Mouse (Mus musculus): ENCODE data around the gene Il31ra.

DNA sequence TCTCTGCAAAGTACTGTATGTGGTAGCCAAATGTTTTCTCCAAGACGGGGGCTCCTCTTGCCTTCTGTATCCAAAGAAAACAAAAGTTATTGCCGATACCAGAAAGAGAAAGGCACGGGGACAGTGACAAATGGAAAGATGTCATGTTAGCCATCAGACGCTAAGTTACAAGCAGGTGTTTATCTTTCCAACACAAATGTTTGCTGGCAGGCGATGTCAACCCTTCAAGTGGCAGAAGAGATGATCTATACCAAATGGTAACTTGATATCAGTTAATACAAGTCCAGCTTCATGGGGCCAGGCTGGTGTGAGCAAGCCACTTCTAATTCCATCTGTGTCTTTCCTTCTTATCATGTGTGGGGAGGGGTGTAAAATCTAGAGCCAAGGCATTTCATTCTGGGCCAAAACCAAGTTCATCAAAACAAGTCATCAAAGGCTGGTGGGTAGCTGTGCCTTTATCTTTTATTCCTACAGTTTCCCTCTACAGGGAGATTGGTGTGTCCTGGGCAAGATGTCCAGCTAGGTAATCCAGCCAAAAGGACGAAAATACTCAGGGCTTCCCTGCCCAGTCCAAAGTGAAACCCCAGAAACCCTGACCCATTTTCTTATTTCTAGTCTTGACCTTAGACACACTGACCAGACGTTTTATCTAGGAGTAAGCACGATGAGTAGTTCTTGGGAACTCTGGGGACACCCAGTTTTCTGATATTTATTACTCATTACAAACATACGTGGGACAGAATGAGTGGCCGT, 52.8 kb downstream of the Il31ra start:
- TF ChIP-seq EP300 (IDR thresholded peaks at IDR 0.05; ENCODE audit: low read depth), result peak; percentile 86
- no peak for TF ChIP-seq CTCF (IDR thresholded peaks at IDR 0.05; ENCODE audit: low read depth)
